Mouse (Mus musculus) limb, embryonic 12.5 days (tissue): ENCODE results near the gene Gmppb. TPM values are rescaled to one million over a fixed set of nuclear protein-coding genes. Genes with fewer than 3 reads are reported as not detected.

Experiments
- microRNA-seq: library from miRNA; unstranded; fragments of <30 nt; microRNA quantifications from one replicate; pipeline ENCODE4, GENCODE M21; 2017
- polyA plus RNA-seq: library from polyadenylated mRNA; unstranded; fragments of >200 nt; fragmentation: Nextera tagmentation; extraction: Ambion mirVana; gene quantifications from 2 replicates; pipeline ENCODE4 v1.2.1, GENCODE M21; 2016

Gene Gmppb
- polyA plus RNA-seq, 1 experiment from 2014 or later = 22.5 TPM

Small RNA genes within 50 kb of the gene (microRNA-seq; reads per million reads assigned to microRNA genes)
- not detected for gene Mir7088

Other genes with a start within 250 kb of the Gmppb start
- 111 TPM in 2 replicates for gene Rbm6, start 176.0 kb upstream of the Gmppb start, polyA plus RNA-seq
- 10.4 and 12.9 TPM in 2 replicates for gene Mon1a, start 161.1 kb upstream of the Gmppb start, polyA plus RNA-seq
- gene Mst1r, start 142.4 kb upstream of the Gmppb start, polyA plus RNA-seq = 2.5 and 3.1 TPM in 2 replicates
- gene Actl11, start 120.8 kb upstream of the Gmppb start, polyA plus RNA-seq = not detected in 2 replicates
- 11.3 and 12.7 TPM in 2 replicates for gene Camkv, start 113.6 kb upstream of the Gmppb start, polyA plus RNA-seq
- 32.3 and 33.0 TPM in 2 replicates for gene Traip, start 99.1 kb upstream of the Gmppb start, polyA plus RNA-seq
- gene Uba7, start 73.7 kb upstream of the Gmppb start, polyA plus RNA-seq = 25.4 and 29.8 TPM in 2 replicates
- 10.4 and 11.2 TPM in 2 replicates for gene Gm20661, start 66.2 kb upstream of the Gmppb start, polyA plus RNA-seq
- gene Inka1, start 63.4 kb upstream of the Gmppb start, polyA plus RNA-seq = 133 and 138 TPM in 2 replicates
- 18.6 and 19.3 TPM in 2 replicates for gene Cdhr4, start 56.7 kb upstream of the Gmppb start, polyA plus RNA-seq
- gene Gm20662, start 52.9 kb upstream of the Gmppb start, polyA plus RNA-seq = 1.3 TPM in 2 replicates
- 80.6 and 84.4 TPM in 2 replicates for gene Ip6k1, start 46.7 kb upstream of the Gmppb start, polyA plus RNA-seq
- gene Amigo3, start 3.9 kb downstream of the Gmppb start, polyA plus RNA-seq = 3.1 and 3.7 TPM in 2 replicates
- gene Mst1, start 31.2 kb downstream of the Gmppb start, polyA plus RNA-seq = 0.18 and 0.51 TPM in 2 replicates
- 30.5 and 38.0 TPM in 2 replicates for gene Rnf123, start 34.1 kb downstream of the Gmppb start, polyA plus RNA-seq
- 56.9 and 57.9 TPM in 2 replicates for gene Apeh, start 45.4 kb downstream of the Gmppb start, polyA plus RNA-seq
- 1.1 and 1.2 TPM in 2 replicates for gene Bsn, start 141.1 kb downstream of the Gmppb start, polyA plus RNA-seq
- gene Dag1, start 214.7 kb downstream of the Gmppb start, polyA plus RNA-seq = 45.7 and 53.3 TPM in 2 replicates
- 45.0 and 46.4 TPM in 2 replicates for gene Nicn1, start 241.2 kb downstream of the Gmppb start, polyA plus RNA-seq
- 13.3 and 17.0 TPM in 2 replicates for gene Amt, start 247.6 kb downstream of the Gmppb start, polyA plus RNA-seq